Mouse (Mus musculus) erythroid progenitor cell, adult 5-6 weeks (primary cell): ENCODE measurements around the gene Sema4b. TPM values are rescaled to one million over a fixed set of nuclear protein-coding genes. Genes with fewer than 3 reads are reported as not detected.
A peak's percentile ranks its signal among the peaks of the same experiment; 100 is the strongest.

ENCODE experiments used
- ATAC-seq: replicated peaks from 2 replicates; pipeline ENCODE4 v1.8.0; 2016; ENCODE audit warnings: moderate number of reproducible peaks, mild to moderate bottlenecking, moderate TSS enrichment, inconsistent platforms; ENCODE audit not compliant: poor library complexity, low FRiP score, severe bottlenecking
- total RNA-seq, 2 experiments: library from RNA; stranded (forward) in 1 of 2; stranded (reverse) in 1 of 2; fragments of 150-400 nt in 1 of 2; fragments of 186-747, 209-891 nt in 1 of 2; gene quantifications; 2 replicates each; pipeline versions ENCODE4 v1.2.3 to v1.2.4; 2015 to 2017; ENCODE audit warnings: low replicate concordance in 2 of 2

The Sema4b gene
- total RNA-seq, 2 experiments from 2014 or later: 105 to 106 TPM

DNA sequence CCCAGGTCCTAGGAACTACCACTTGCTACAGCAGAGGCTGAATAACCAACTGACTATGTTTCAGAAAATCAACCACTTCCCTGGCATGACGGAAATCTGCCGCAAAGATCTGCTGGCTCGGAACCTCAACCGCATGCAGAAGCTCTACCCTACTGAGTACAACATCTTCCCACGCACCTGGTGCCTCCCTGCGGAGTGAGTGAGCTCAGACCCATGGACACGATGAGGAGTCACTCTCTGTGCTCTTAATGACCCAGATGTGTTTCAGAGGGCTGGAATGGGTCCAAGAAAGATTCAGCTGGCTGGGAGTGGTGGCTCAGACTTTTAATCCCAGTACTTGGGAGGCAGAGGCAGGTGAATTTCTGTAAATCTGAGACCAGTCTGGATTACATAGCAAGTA is 65.8 kb downstream of the Sema4b start:
- no peak for ATAC-seq

DNA sequence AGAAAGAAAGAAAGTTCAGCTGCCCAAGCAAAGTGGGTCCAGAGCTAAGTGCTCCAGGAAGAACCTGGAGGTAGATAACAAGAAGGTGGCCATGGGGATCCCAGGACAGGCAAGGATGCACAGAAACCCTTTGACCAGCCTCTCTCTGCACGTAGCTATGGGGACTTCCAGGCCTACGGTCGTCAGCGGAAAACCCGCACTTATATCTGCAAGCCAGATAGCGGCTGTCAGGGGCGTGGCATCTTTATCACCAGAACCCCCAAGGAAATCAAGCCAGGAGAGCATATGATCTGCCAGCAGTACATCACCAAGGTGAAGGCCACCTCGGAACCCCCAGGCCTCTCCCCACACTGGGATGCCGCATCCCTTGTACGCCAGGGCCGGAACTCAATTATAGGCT is 66.2 kb downstream of the Sema4b start:
- ATAC-seq: no peak

- ATAC-seq: no peak
Observed at GRCm38 (mm10) chr7:80255981-80256380, 69.3 kb downstream of the Sema4b start.

DNA sequence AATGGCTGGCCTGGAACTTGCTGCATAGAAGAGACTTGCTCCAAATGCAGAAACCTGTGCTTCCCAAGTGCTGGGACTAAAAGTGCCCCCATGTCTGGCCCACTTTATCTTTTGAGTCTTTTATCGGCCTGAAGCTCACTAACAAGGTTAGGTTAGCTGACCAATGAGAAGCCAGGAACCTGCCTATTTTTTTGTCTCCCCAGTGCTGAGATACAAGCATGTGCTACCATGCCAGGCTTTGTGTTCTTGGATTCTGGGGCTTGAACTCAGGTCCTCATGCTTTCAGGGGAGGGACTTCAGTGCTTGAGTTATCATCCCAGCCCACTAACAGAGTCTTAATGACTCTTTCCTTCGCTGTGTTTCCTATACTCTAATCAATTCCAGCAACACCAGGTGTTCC is 71.1 kb downstream of the Sema4b start:
- no peak for ATAC-seq

DNA sequence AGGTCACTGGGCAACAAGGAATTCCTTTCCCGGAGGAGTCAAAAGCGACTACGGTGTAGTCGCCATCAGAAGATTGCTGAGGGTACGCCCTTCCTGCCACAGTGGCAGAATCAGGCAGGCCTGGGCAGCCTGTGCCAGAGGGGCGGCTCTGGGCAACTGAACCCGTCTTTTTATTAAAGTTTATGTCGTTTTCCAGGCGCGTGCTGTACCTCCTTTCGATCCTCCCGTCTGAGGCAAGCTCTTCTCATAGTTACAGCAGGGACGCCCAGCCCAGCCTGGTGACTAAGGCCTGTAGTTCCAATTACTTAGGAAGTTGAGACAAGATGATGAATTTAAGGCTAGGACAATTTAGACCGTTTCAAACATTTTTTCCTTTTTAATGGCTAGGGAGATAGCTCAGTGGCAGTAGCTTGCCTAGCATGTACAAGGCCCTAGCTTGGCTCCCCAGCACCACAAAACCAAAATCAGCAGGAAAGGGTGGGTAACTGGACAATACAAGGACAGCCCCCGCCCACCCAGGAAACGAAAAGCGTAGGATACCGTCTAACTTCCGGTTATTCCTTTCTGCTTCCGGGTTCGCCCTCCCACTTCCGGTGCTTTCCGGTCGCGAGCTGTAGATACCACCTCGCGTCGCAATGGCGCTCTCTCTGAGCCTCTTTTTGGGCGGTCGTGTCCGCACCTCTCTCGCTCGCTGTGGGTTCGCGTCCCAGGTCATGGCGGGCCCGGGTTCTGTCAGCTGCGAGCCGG is 74.2 kb downstream of the Sema4b start, which contains the start of gene Ngrn:
Gene Ngrn (plus strand): TSS at position 591 of the 747 bp plus-strand sequence.
- peak; percentile 97 for ATAC-seq

- peak; percentile 39 for ATAC-seq
Observed at GRCm38 (mm10) chr7:80261372-80261990, 74.8 kb downstream of the Sema4b start.

- ATAC-seq: no peak
Observed at GRCm38 (mm10) chr7:80264606-80265005, 78.0 kb downstream of the Sema4b start.

- no peak for ATAC-seq
Observed at GRCm38 (mm10) chr7:80267764-80268163, 81.1 kb downstream of the Sema4b start.

- peak; percentile 97 for ATAC-seq
Observed at GRCm38 (mm10) chr7:80268897-80269750, 82.5 kb downstream of the Sema4b start, which contains the start of gene Vps33b. TSS of gene Vps33b (plus strand) at chr7:80269649.

- ATAC-seq: peak; percentile 66
Observed at GRCm38 (mm10) chr7:80269751-80270255, 83.2 kb downstream of the Sema4b start.

DNA sequence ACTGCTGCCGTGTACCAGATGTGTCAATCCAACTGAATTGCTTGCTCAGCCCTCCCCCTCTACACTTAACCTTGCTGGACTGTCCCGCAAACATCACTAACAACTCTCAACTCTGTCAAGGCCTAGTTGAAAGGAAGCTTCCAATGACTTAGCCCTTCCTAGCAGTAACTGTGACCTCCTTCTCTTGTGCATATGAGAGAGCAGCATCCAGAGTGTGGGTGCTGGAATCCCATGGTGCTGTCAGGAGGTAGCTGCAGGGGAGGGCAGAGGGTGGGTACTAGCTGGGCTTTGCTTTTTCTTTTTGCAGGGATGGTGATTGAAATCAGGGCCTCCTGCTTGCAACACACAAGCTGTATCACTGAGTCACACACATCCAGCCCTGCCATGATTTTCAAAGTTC is 86.8 kb downstream of the Sema4b start:
- no peak for ATAC-seq

Other genes starting within 250 kb of the Sema4b start
- 5.4 and 10.9 TPM in 2 replicates for gene Zfp710, start 162.0 kb upstream of the Sema4b start, total RNA-seq (2015; ENCODE audit: low replicate concordance)
- gene Zfp710, start 162.0 kb upstream of the Sema4b start, total RNA-seq (2017; ENCODE audit: low replicate concordance): 2.4 and 3.6 TPM in 2 replicates
- 11.7 and 45.8 TPM in 2 replicates for gene Idh2, start 71.4 kb upstream of the Sema4b start, total RNA-seq (2015; ENCODE audit: low replicate concordance)
- 14.7 and 16.7 TPM in 2 replicates for gene Idh2, start 71.4 kb upstream of the Sema4b start, total RNA-seq (2017; ENCODE audit: low replicate concordance)
- gene Cib1, start 46.0 kb downstream of the Sema4b start, total RNA-seq (2015; ENCODE audit: low replicate concordance): 69.2 and 73.8 TPM in 2 replicates
- 70.2 and 70.4 TPM in 2 replicates for gene Cib1, start 46.0 kb downstream of the Sema4b start, total RNA-seq (2017; ENCODE audit: low replicate concordance)
- gene Gdpgp1, start 46.0 kb downstream of the Sema4b start, total RNA-seq (2015; ENCODE audit: low replicate concordance): 1.3 and 5.4 TPM in 2 replicates
- 0.08 and 0.64 TPM in 2 replicates for gene Gdpgp1, start 46.0 kb downstream of the Sema4b start, total RNA-seq (2017; ENCODE audit: low replicate concordance)
- 2.9 TPM in 1 of 2 replicates, not detected in the other for gene Ttll13, start 59.5 kb downstream of the Sema4b start, total RNA-seq (2015; ENCODE audit: low replicate concordance)
- not detected in 2 replicates for gene Ttll13, start 59.5 kb downstream of the Sema4b start, total RNA-seq (2017; ENCODE audit: low replicate concordance)
- 28.8 and 31.9 TPM in 2 replicates for gene Ngrn, start 74.4 kb downstream of the Sema4b start, total RNA-seq (2015; ENCODE audit: low replicate concordance)
- gene Ngrn, start 74.4 kb downstream of the Sema4b start, total RNA-seq (2017; ENCODE audit: low replicate concordance): 10.1 and 18.8 TPM in 2 replicates
- gene Vps33b, start 82.8 kb downstream of the Sema4b start, total RNA-seq (2015; ENCODE audit: low replicate concordance): 23.4 and 28.5 TPM in 2 replicates
- gene Vps33b, start 82.8 kb downstream of the Sema4b start, total RNA-seq (2017; ENCODE audit: low replicate concordance): 4.9 and 27.5 TPM in 2 replicates
- 893 and 1,097 TPM in 2 replicates for gene Prc1, start 107.6 kb downstream of the Sema4b start, total RNA-seq (2015; ENCODE audit: low replicate concordance)
- gene Prc1, start 107.6 kb downstream of the Sema4b start, total RNA-seq (2017; ENCODE audit: low replicate concordance): 1,788 and 2,160 TPM in 2 replicates
- 3.8 and 12.6 TPM in 2 replicates for gene Rccd1, start 137.6 kb downstream of the Sema4b start, total RNA-seq (2015; ENCODE audit: low replicate concordance)
- gene Rccd1, start 137.6 kb downstream of the Sema4b start, total RNA-seq (2017; ENCODE audit: low replicate concordance): 1.1 and 6.3 TPM in 2 replicates
- 1.4 and 2.5 TPM in 2 replicates for gene Unc45a, start 154.2 kb downstream of the Sema4b start, total RNA-seq (2015; ENCODE audit: low replicate concordance)
- 2.2 and 14.5 TPM in 2 replicates for gene Unc45a, start 154.2 kb downstream of the Sema4b start, total RNA-seq (2017; ENCODE audit: low replicate concordance)
- gene Hddc3, start 156.3 kb downstream of the Sema4b start, total RNA-seq (2015; ENCODE audit: low replicate concordance): 1.3 and 24.9 TPM in 2 replicates
- 4.4 TPM in 1 of 2 replicates, not detected in the other for gene Hddc3, start 156.3 kb downstream of the Sema4b start, total RNA-seq (2017; ENCODE audit: low replicate concordance)
- gene Man2a2, start 184.5 kb downstream of the Sema4b start, total RNA-seq (2015; ENCODE audit: low replicate concordance): 6.5 and 13.0 TPM in 2 replicates
- 5.1 and 7.8 TPM in 2 replicates for gene Man2a2, start 184.5 kb downstream of the Sema4b start, total RNA-seq (2017; ENCODE audit: low replicate concordance)
- 31.0 and 53.2 TPM in 2 replicates for gene Fes, start 201.1 kb downstream of the Sema4b start, total RNA-seq (2015; ENCODE audit: low replicate concordance)
- 9.1 and 17.2 TPM in 2 replicates for gene Fes, start 201.1 kb downstream of the Sema4b start, total RNA-seq (2017; ENCODE audit: low replicate concordance)
- 22.7 and 51.1 TPM in 2 replicates for gene Furin, start 218.6 kb downstream of the Sema4b start, total RNA-seq (2015; ENCODE audit: low replicate concordance)
- gene Furin, start 218.6 kb downstream of the Sema4b start, total RNA-seq (2017; ENCODE audit: low replicate concordance): 24.6 and 28.2 TPM in 2 replicates